Mouse (Mus musculus) embryonic facial prominence, embryonic 10.5 days (tissue): ENCODE measurements around the gene Erich6b. TPM values are rescaled to one million over a fixed set of nuclear protein-coding genes. Genes with fewer than 3 reads are reported as not detected.

Experiments used
- DNase-seq: peaks from one replicate; pipeline ENCODE4 v3.0.0-alpha.2; 2017; ENCODE audit warnings: low spot score
- H3K27ac ChIP-seq: fragments of 300-500 bp; sonication (generic); replicated peaks from 2 replicates; pipeline ENCODE4 v1.5.1; 2016; ENCODE audit warnings: mild to moderate bottlenecking
- H3K27me3 ChIP-seq: fragments of 300-500 bp; sonication (generic); replicated peaks from 2 replicates; pipeline ENCODE4 v1.6.1; 2016; ENCODE audit warnings: low read depth, mild to moderate bottlenecking; ENCODE audit not compliant: poor library complexity, severe bottlenecking
- H3K36me3 ChIP-seq: fragments of 300-500 bp; sonication (generic); replicated peaks from 2 replicates; pipeline ENCODE4 v1.6.1; 2016; ENCODE audit warnings: mild to moderate bottlenecking, moderate library complexity
- H3K4me1 ChIP-seq: fragments of 300-500 bp; sonication (generic); 2 replicates; pipeline ENCODE4 v1.6.1; 2016
- H3K4me3 ChIP-seq: fragments of 300-500 bp; sonication (generic); 2 replicates; pipeline ENCODE4 v1.5.1; 2016; ENCODE audit warnings: mild to moderate bottlenecking, moderate library complexity
- H3K9me3 ChIP-seq: fragments of 300-500 bp; sonication (generic); 2 replicates; pipeline ENCODE4 v1.6.1; 2016; ENCODE audit warnings: mild to moderate bottlenecking
- WGBS: fragments of 180-500 bp; shearing (Covaris S2); methylation state at CpG from one replicate; pipeline ENCODE4 v1.1.7; 2016; 5-methylcytosine and 5-hydroxymethylcytosine counted together
- polyA plus RNA-seq: library from polyadenylated mRNA; unstranded; fragments of >200 nt; fragmentation: Nextera tagmentation; extraction: Ambion mirVana; gene quantifications from 2 replicates; pipeline ENCODE4 v1.2.1, GENCODE M21; 2016

Gene Erich6b
- polyA plus RNA-seq, 1 experiment from 2014 or later: not detected

DNA sequence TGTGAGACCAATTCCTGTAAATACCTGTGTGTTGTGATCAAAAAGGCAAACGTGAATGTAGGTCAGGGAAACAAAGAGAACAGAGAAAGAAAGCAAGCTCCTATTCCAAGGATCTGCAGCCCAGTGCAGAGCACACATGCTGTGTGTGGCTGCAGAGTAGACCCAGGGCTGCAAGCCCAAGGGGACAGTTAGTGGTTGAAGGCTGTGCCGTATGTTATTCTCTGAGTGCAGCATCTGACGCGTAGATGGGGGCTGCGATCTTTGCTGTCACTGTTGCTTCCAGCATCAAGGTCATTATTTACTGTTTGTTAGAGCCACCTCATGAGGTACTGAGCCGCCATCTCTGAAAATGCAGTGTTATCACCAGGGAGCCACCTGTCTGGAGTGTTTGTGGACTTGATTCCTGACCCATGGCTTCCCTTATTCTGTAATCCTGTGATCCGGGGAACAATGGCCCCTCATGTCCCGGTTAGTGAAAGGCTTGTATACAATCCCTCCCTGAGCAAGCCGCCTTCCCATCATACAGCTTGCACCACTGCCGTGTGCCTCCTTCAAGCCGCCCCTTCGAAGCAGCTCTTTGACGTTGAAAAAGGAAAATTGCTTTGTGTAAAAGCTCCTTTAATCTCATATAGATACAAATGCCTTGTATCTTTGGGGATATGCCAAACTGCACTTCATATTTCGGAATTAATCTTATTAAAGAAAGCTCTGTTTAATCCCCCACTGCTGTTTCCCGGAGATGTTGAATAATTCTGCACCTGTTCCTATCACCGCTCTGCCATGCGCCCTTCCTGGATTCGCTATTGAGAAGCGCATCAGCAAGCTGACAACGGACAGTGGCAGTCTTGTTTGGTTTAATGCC, 5.1 kb downstream of the Erich6b start:
- WGBS: 54% methylated on average over 20 of the region's 20 CpGs
- no peak overlapping the region for H3K27ac ChIP-seq
- H3K27me3 ChIP-seq: no peaks in the 10 kb centered on the region
- H3K4me3 ChIP-seq: no peak overlapping the region
- no peaks in the 10 kb centered on the region for H3K9me3 ChIP-seq
- H3K4me1 ChIP-seq: 0 out of 2 replicates have a peak, but pooled peaks cover 2% of the 10 kb centered on the region
- no peak for DNase-seq
- no peaks in the 10 kb centered on the region for H3K36me3 ChIP-seq

GRCm38 (mm10) chr14:75660936-75661335, 18.9 kb downstream of the Erich6b start:
- Histone ChIP-seq H3K27ac (no peak overlapping the region), H3K4me1 (no peaks in the 10 kb centered on the region), H3K27me3 (no peaks in the 10 kb centered on the region), H3K9me3 (no peaks in the 10 kb centered on the region), H3K36me3 (no peaks in the 10 kb centered on the region), H3K4me3 (no peak overlapping the region)
- WGBS: 93% methylated on average over 6 of the region's 6 CpGs
- no peak for DNase-seq

DNA sequence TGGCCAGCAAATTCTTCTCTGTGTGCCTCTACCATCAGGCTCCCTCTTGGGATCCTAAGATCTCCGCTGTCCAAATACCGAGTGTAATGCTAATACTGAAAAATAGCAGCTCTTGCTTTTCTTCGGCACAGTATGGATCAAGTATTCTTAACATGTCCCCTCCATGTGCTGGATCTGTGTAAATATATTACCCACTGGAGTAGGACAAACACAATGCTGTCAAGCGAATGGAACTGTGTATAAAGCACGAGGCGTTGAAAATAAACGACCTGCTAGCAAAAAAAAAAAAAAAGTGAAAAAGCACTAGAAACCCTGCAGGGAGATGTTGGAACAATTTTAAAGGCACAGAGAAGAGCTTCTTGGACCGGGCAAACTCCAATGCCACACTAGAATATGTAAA, 19.5 kb downstream of the Erich6b start:
- Histone ChIP-seq H3K4me3 (no peak overlapping the region), H3K27me3 (no peaks in the 10 kb centered on the region), H3K9me3 (no peaks in the 10 kb centered on the region), H3K4me1 (no peaks in the 10 kb centered on the region), H3K36me3 (no peaks in the 10 kb centered on the region), H3K27ac (no peak overlapping the region)
- no peak for DNase-seq
- 86% methylated on average over 8 of the region's 8 CpGs for WGBS

DNA sequence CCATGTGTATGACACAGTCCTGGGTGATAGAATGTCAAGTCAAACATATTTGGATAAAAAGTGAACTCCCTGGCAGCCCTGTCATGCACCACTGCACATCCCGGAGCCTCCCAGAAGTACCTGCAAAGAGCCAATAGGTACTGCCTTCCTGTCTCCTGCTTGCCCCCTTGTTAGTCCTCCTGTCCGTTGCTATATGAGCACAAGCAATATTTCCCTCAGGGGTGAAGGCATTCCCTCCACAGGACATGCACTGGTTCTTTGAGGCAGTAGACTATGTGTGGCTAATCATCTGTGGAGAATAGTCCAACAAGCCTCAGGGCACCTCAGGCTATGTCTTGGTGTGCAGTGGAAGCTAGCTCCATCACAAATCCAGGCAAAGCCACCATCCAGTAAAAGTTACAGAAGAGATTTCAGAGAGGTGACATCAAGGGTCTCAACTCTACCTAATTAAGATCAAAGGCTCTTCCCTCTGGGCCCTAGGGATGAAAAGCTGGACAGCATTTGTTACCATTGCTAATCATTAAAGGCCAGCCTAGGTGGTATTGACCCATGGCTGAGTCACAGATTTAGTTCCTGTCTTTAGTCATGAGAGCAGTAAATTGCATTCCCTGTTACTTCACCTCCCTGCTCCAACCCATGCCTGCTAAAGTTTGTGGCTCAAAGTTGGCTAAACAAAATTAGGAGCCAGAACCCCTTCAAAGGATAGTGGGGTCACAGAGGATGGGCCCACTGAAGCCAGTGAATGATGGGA, 23.5 kb downstream of the Erich6b start:
- Histone ChIP-seq H3K4me1 (no peaks in the 10 kb centered on the region), H3K36me3 (no peaks in the 10 kb centered on the region), H3K27ac (no peak overlapping the region), H3K4me3 (no peak overlapping the region), H3K9me3 (no peaks in the 10 kb centered on the region), H3K27me3 (no peaks in the 10 kb centered on the region)
- 78% methylated on average over 2 of the region's 2 CpGs for WGBS
- no peak for DNase-seq

GRCm38 (mm10) chr14:75669085-75669645, 27.1 kb downstream of the Erich6b start:
- Histone ChIP-seq H3K4me1 (no peaks in the 10 kb centered on the region), H3K27me3 (no peaks in the 10 kb centered on the region), H3K9me3 (no peaks in the 10 kb centered on the region), H3K27ac (no peak overlapping the region), H3K36me3 (no peaks in the 10 kb centered on the region), H3K4me3 (no peak overlapping the region)
- WGBS: 77% methylated on average over 1 of the region's 1 CpGs
- no peak for DNase-seq

GRCm38 (mm10) chr14:75676316-75676715, 34.3 kb downstream of the Erich6b start:
- 77% methylated on average over 6 of the region's 6 CpGs for WGBS
- Histone ChIP-seq H3K36me3 (no peaks in the 10 kb centered on the region), H3K4me3 (no peak overlapping the region), H3K27me3 (no peaks in the 10 kb centered on the region), H3K4me1 (no peaks in the 10 kb centered on the region), H3K9me3 (no peaks in the 10 kb centered on the region), H3K27ac (no peak overlapping the region)
- DNase-seq: no peak

DNA sequence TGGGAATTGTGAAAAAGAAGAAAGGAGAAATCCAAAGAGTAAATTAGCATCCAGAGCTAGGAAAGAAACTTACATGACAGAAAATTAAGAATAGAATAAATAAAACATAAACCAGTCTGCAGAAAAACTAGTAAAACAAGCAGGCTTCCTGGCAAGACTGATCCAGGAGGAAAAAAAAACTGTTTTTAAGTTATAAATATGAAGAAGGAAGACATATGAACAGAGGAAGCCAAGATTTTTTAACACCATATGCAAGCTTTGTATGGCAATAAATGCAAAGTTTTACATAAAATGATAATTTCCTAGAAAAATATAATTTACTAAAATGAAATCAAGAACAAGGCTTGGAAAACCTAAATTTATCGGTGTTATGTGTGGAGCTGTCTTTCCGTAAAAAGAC, 48.4 kb downstream of the Erich6b start:
- DNase-seq: no peak
- Histone ChIP-seq H3K4me3 (no peak overlapping the region), H3K4me1 (no peaks in the 10 kb centered on the region), H3K9me3 (no peaks in the 10 kb centered on the region), H3K27ac (no peak overlapping the region), H3K36me3 (no peaks in the 10 kb centered on the region), H3K27me3 (no peaks in the 10 kb centered on the region)
- 95% methylated on average over 2 of the region's 2 CpGs for WGBS

DNA sequence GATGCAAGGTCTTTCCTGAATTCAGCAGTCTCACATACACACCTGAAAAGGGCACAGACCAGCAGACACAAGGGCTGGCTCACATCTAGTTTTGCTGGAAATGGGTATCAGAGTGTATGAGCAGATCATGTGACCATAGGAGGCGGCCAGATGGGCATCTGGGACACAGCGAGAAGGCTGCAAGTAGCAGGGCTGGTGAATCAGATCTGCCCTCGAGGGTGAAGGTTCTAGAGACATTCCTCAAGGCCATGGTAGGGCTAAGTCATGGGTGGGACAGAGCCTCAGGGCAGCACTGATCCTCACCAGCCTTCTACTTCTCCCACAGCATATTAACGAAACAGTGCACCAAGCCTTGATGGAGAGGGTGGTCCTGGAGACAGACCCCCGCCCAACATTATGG, 54.0 kb downstream of the Erich6b start:
- H3K27ac ChIP-seq: no peak overlapping the region
- no peak overlapping the region for H3K4me3 ChIP-seq
- WGBS: 85% methylated on average over 5 of the region's 5 CpGs
- H3K36me3 ChIP-seq: peaks cover 2% of the 10 kb centered on the region
- no peak for DNase-seq
- no peaks in the 10 kb centered on the region for H3K9me3 ChIP-seq
- H3K4me1 ChIP-seq: no peaks in the 10 kb centered on the region
- H3K27me3 ChIP-seq: no peaks in the 10 kb centered on the region

GRCm38 (mm10) chr14:75697928-75698327, 55.9 kb downstream of the Erich6b start:
- no peaks in the 10 kb centered on the region for H3K27me3 ChIP-seq
- H3K36me3 ChIP-seq: peaks cover 13% of the 10 kb centered on the region
- no peak overlapping the region for H3K4me3 ChIP-seq
- DNase-seq: no peak
- H3K27ac ChIP-seq: no peak overlapping the region
- H3K9me3 ChIP-seq: no peaks in the 10 kb centered on the region
- WGBS: 88% methylated on average over 1 of the region's 1 CpGs
- H3K4me1 ChIP-seq: no peaks in the 10 kb centered on the region

DNA sequence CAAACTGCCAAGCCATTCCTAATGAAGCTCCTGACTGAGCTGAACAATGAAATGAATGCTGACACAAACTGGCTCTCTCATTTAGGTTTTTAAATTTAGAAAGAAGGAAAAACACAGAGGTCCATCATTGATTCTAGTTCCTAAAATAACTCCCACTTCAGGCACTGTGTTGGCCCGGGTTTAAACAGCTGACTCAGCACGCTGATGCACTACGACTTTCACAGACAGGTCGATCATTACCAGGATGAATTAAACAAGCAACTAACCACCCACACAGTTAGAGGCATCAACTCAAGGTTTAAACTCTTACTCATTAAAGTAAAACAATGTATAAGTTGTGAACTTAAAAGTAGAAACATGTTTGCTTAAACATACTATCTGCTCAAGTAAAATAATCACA, 64.6 kb downstream of the Erich6b start:
- Histone ChIP-seq H3K4me3 (no peak overlapping the region), H3K9me3 (no peaks in the 10 kb centered on the region), H3K27me3 (no peaks in the 10 kb centered on the region), H3K36me3 (peaks cover 94% of the 10 kb centered on the region), H3K4me1 (no peaks in the 10 kb centered on the region), H3K27ac (no peak overlapping the region)
- DNase-seq: no peak
- 90% methylated on average over 4 of the region's 4 CpGs for WGBS

DNA sequence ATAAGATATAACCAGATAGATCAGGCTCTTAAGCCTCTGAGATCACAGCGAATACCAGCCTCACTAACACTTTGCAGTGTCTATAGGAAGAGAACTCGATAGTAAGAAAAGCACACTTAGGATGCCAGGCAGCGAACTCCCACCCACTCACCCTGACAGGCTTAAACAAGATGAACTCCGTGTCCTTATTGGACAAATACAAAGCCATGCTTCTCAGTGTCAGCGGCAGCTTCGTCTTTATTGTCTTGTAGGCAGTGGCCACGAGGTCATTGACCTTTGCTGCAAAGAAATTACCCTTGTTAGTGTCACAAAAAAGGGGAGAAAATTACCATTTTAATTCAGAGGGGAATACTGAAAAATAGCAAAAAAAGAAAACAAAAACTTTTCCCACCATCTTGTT, 65.7 kb downstream of the Erich6b start:
- Histone ChIP-seq H3K9me3 (no peaks in the 10 kb centered on the region), H3K36me3 (peaks cover 100% of the 10 kb centered on the region), H3K4me3 (no peak overlapping the region), H3K27me3 (no peaks in the 10 kb centered on the region), H3K4me1 (no peaks in the 10 kb centered on the region), H3K27ac (no peak overlapping the region)
- WGBS: 58% methylated on average over 7 of the region's 7 CpGs
- DNase-seq: no peak

GRCm38 (mm10) chr14:75708986-75709385, 66.9 kb downstream of the Erich6b start:
- H3K4me1 ChIP-seq: no peaks in the 10 kb centered on the region
- H3K4me3 ChIP-seq: no peak overlapping the region
- DNase-seq: no peak
- no peak overlapping the region for H3K27ac ChIP-seq
- H3K27me3 ChIP-seq: no peaks in the 10 kb centered on the region
- WGBS: 98% methylated on average over 1 of the region's 1 CpGs
- no peaks in the 10 kb centered on the region for H3K9me3 ChIP-seq
- H3K36me3 ChIP-seq: peaks cover 98% of the 10 kb centered on the region

- no peak overlapping the region for H3K27ac ChIP-seq
- peaks cover 96% of the 10 kb centered on the region for H3K36me3 ChIP-seq
- H3K9me3 ChIP-seq: no peaks in the 10 kb centered on the region
- H3K27me3 ChIP-seq: no peaks in the 10 kb centered on the region
- no peaks in the 10 kb centered on the region for H3K4me1 ChIP-seq
- WGBS: 94% methylated on average over 3 of the region's 3 CpGs
- H3K4me3 ChIP-seq: no peak overlapping the region
- no peak for DNase-seq
Observed at GRCm38 (mm10) chr14:75711731-75712130, 69.7 kb downstream of the Erich6b start.
